Mouse (Mus musculus): Measurements from ENCODE around the gene Rnf181. TPM values are rescaled to one million over a fixed set of nuclear protein-coding genes. Genes with fewer than 3 reads are reported as not detected.

The Rnf181 gene
- 90.9 and 94.0 TPM in 2 replicates for polyA plus RNA-seq (2015; fragmentation: Nextera tagmentation; extraction: Ambion mirVana)

DNA sequence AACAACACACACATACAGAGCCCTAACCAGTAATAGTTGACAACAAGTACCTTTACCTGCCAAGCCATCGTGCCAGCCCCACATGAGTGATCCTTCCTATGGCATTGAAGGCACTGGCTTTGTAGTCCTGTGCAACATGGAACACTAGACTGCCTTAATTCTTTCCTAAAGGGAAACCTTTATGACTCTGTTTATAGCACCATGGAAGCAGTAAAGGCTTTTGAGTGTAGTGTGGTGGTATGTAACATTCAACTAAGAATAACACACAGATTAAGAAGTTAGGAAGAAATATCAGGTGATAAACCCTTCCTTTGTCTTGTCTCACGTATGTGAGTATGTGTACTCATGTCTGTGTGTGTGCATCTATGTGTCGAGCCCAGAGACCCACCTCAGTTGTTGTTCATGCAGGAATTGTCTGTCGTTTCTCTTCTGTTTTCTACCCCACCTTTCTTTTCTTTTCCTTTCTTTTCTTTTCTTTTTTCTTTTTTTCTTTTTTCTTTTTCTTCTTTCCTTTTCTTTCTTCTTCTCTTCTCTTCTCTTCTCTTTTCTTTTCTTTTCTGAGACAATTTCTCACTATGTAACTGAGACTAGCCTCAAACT, at the start of gene Rnf181:
Gene Rnf181, minus strand, starts transcription at position 113 of the 600 bp plus-strand sequence.
- H3K36me3 ChIP-seq: no peaks in the 10 kb centered on the region
- no peak for ATAC-seq (ENCODE audit: low FRiP score, low read depth)
- H3K4me2 ChIP-seq (replicated peaks): no peak within 1 kb of the TSS
- 81% methylated on average over 4 of the region's 4 CpGs for WGBS
- peaks cover 17% of the 10 kb centered on the region for H3K4me1 ChIP-seq
- H3K27ac ChIP-seq: no peak within 1 kb of the TSS
- no peaks in the 10 kb centered on the region for H3K27me3 ChIP-seq
- H3K4me3 ChIP-seq: no peak within 1 kb of the TSS
- no peak within 1 kb of the TSS for H3K9ac ChIP-seq
- no peaks in the 10 kb centered on the region for H3K9me3 ChIP-seq

DNA sequence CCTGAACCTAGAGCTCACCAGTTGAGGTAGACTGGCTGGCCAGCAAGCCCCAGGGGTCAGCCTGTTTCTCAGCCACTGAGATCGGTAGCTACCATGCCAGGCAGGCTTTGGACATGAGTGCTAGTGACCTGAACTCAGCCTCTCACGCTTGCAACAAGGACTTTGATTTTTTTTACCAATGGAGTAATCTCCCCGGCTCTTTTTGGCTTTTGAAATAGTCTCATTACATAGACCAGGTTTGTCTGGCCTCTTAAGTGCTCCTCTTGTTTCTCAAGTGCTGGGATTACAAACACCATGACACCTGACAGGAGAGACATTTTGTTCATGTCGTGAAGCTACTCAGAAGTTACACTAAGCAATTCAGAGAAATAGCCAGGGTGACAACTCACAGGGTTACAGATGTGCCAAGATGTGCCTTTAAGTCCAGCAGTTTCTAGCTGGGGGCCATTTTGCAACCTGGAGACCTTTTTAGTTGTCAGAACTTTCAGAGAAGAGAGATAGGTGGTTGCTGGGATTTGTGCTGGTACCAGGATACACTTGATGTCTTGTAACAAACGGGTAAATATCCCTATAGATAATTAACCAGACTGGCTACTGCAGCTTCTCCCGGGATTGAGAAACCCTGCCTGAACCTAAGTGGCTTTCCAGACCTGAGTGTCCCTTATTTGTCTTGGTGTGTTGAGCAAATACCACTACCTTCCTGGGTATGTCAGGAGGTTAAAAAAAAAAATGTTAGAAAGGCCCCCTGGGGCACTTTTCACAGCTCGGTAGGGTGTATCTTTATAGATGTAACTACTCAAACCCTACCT, 49.4 kb upstream of the Rnf181 start:
- no peak for ATAC-seq (ENCODE audit: low FRiP score, low read depth)
- H3K9ac ChIP-seq: peak overlapping the region; percentile 5; the same call in 1 of the 2 replicates
- H3K36me3 ChIP-seq: peaks cover 44% of the 10 kb centered on the region
- H3K27ac ChIP-seq: no peak overlapping the region
- H3K4me3 ChIP-seq: 0 out of 2 replicates have a peak overlapping the region, but pooled peaks have one; percentile 89
- peaks cover 25% of the 10 kb centered on the region for H3K4me1 ChIP-seq
- WGBS: 80% methylated on average over 7 of the region's 7 CpGs
- H3K27me3 ChIP-seq: no peaks in the 10 kb centered on the region
- H3K4me2 ChIP-seq (replicated peaks): peak overlapping the region; percentile 70
- no peaks in the 10 kb centered on the region for H3K9me3 ChIP-seq

DNA sequence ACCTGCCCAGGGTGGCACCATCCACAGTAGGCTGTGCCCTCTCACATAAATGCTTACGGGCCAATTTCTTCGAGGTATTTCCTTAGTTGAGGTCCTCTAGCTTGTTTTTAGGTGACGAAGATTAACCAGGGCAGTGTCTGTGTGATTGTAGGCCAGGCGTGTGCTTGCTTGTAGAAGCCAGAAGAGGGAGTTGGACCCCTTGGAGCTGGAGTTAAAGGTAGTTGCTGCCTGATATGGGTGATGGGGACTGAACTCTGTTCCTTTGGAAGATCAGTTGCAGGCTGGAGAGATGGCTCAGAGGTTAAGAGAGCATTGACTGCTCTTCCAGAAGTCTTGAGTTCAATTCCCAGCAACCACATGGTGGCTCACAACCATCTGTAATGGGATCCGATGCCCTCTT, 48.4 kb upstream of the Rnf181 start:
- Histone ChIP-seq H3K4me1 (peaks cover 25% of the 10 kb centered on the region), H3K36me3 (peaks cover 34% of the 10 kb centered on the region), H3K27me3 (no peaks in the 10 kb centered on the region), H3K9me3 (no peaks in the 10 kb centered on the region), H3K27ac (no peak overlapping the region), H3K4me2 (replicated peaks) (peak overlapping the region; percentile 70), H3K9ac (peak overlapping the region; percentile 92), H3K4me3 (peak overlapping the region; percentile 89)
- ATAC-seq (ENCODE audit: low FRiP score, low read depth): no peak
- WGBS: 84% methylated on average over 5 of the region's 5 CpGs

DNA sequence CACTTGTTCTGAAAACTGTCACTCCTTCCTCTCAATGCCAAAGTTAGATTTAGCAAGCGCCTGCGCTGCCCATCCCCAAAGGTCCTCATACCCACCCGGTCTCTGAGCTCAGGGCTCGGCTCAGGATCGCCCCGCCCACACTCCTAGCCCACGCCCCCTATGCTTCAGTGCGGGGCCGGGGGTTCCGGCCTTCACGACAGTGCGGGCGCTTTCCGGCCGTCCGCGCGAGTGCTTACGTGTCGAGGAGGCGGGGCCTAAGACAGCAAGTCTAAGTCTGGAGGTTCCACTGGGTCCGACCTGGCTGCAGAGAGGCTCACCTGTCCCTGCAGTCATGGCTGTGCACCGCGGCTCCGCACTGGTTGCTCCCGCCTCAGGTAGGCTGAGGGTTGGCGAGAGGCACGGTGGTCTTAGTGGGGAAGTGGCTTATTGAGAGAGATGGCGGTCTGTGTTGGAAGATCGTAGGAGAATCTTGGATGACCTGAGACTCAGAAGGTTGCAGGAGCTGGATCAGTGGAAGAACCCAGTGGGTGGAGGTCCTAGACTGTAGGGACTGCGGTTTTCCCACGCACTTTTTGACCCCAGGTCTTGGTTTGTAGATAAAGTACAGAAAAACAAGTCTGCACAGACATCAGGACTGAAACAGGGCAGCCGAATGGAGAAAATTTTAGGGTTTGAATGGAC, 47.5 kb upstream of the Rnf181 start, which contains the start of gene Ggcx:
Gene Ggcx, plus strand, starts transcription at position 233 of the 681 bp plus-strand sequence.
- Histone ChIP-seq H3K4me3 (peak within 1 kb of the TSS; percentile 89), H3K27ac (peak within 1 kb of the TSS; percentile 65; the same call in 1 of the 2 replicates), H3K27me3 (no peaks in the 10 kb centered on the region), H3K9me3 (no peaks in the 10 kb centered on the region), H3K9ac (peak within 1 kb of the TSS; percentile 92), H3K4me1 (peaks cover 25% of the 10 kb centered on the region), H3K36me3 (peaks cover 24% of the 10 kb centered on the region), H3K4me2 (replicated peaks) (peak within 1 kb of the TSS; percentile 70)
- ATAC-seq (ENCODE audit: low FRiP score, low read depth): peak; percentile 95
- WGBS: 2% methylated on average over 33 of the region's 33 CpGs

GRCm38 (mm10) chr6:72410518-72410917, 43.8 kb upstream of the Rnf181 start:
- no peaks in the 10 kb centered on the region for H3K27me3 ChIP-seq
- ATAC-seq (ENCODE audit: low FRiP score, low read depth): no peak
- peaks cover 14% of the 10 kb centered on the region for H3K4me1 ChIP-seq
- H3K9me3 ChIP-seq: no peaks in the 10 kb centered on the region
- H3K9ac ChIP-seq: no peak overlapping the region
- H3K27ac ChIP-seq: no peak overlapping the region
- no peak overlapping the region for H3K4me2 ChIP-seq (replicated peaks)
- H3K4me3 ChIP-seq: no peak overlapping the region
- WGBS: 81% methylated on average over 7 of the region's 7 CpGs
- H3K36me3 ChIP-seq: no peaks in the 10 kb centered on the region

- no peak overlapping the region for H3K27ac ChIP-seq
- no peak overlapping the region for H3K4me2 ChIP-seq (replicated peaks)
- no peaks in the 10 kb centered on the region for H3K27me3 ChIP-seq
- no peaks in the 10 kb centered on the region for H3K9me3 ChIP-seq
- peaks cover 8% of the 10 kb centered on the region for H3K4me1 ChIP-seq
- H3K9ac ChIP-seq: no peak overlapping the region
- no peak for ATAC-seq (ENCODE audit: low FRiP score, low read depth)
- no peaks in the 10 kb centered on the region for H3K36me3 ChIP-seq
- 35% methylated on average over 1 of the region's 1 CpGs for WGBS
- H3K4me3 ChIP-seq: no peak overlapping the region
Measured at GRCm38 (mm10) chr6:72410003-72410402, 43.2 kb upstream of the Rnf181 start.

DNA sequence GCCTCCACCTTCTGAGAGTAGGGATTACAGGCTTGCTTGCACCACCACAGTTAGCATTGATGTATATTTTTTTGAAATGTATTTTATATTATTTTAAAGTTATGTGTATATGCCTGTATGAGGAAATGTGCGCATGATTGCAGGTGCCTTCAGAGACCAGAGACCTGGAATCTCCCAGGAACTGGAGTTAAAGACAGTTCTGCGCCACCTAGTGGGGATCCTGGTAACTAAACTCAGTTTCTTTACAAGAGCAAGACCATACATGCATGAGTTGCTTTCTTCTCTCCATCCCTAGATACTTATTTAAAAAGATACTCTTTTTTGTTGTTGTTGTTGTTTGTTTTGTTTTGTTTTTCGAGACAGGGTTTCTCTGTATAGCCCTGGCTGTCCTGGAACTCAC, 42.8 kb upstream of the Rnf181 start:
- no peaks in the 10 kb centered on the region for H3K27me3 ChIP-seq
- no peak overlapping the region for H3K9ac ChIP-seq
- 21% methylated on average over 3 of the region's 3 CpGs for WGBS
- no peaks in the 10 kb centered on the region for H3K9me3 ChIP-seq
- H3K27ac ChIP-seq: no peak overlapping the region
- H3K4me2 ChIP-seq (replicated peaks): no peak overlapping the region
- H3K4me3 ChIP-seq: no peak overlapping the region
- no peak for ATAC-seq (ENCODE audit: low FRiP score, low read depth)
- H3K4me1 ChIP-seq: peaks cover 4% of the 10 kb centered on the region; the same call in 1 of the 2 replicates
- H3K36me3 ChIP-seq: no peaks in the 10 kb centered on the region

DNA sequence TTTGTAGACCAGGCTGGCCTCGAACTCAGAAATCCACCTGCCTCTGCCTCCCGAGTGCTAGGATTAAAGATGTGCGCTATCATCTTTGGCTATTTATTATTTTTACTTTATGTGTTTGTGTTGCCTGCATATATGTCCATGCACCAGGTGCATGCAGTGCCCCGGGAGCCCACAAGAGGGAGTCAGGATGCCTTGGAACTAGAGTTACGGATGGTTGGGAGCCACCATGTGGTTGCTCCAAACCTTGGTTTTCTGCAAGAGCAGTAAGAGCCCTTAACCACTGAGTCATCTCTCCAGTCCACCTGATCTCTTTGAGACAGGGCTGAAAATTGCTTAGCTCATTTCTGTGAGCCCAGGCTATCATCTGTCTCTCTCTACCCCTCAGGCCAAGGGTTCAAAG, 40.4 kb upstream of the Rnf181 start:
- H3K27me3 ChIP-seq: no peaks in the 10 kb centered on the region
- 3% methylated on average over 5 of the region's 5 CpGs for WGBS
- H3K27ac ChIP-seq: no peak overlapping the region
- H3K36me3 ChIP-seq: no peaks in the 10 kb centered on the region
- peak; percentile 65; the same call in 1 of the 2 replicates for ATAC-seq (ENCODE audit: low FRiP score, low read depth)
- H3K4me3 ChIP-seq: no peak overlapping the region
- H3K9me3 ChIP-seq: no peaks in the 10 kb centered on the region
- no peak overlapping the region for H3K4me2 ChIP-seq (replicated peaks)
- H3K4me1 ChIP-seq: no peaks in the 10 kb centered on the region
- H3K9ac ChIP-seq: no peak overlapping the region

DNA sequence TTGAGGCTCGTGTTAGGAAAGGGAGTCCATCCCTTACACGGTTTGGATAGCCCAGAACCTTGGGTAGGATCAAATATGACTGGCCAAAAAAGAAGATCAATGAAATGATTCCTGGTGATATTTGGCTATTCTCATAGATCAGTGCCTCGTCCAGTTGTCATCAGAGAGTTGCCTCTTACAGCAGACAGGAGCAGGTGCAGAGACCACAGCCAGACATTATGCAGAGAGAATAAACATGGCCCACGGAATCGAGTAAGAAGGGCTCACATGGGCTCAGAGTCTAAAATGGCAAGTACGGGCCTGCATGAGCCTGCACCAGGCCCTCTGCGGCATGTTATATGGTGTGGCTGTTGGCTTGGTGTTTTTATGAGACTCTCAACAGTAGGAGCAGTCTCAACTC, 38.6 kb upstream of the Rnf181 start:
- Histone ChIP-seq H3K4me3 (no peak overlapping the region), H3K9ac (no peak overlapping the region), H3K4me1 (no peaks in the 10 kb centered on the region), H3K4me2 (replicated peaks) (no peak overlapping the region), H3K9me3 (no peaks in the 10 kb centered on the region), H3K27me3 (no peaks in the 10 kb centered on the region), H3K27ac (no peak overlapping the region), H3K36me3 (no peaks in the 10 kb centered on the region)
- ATAC-seq (ENCODE audit: low FRiP score, low read depth): no peak
- 75% methylated on average over 7 of the region's 7 CpGs for WGBS

DNA sequence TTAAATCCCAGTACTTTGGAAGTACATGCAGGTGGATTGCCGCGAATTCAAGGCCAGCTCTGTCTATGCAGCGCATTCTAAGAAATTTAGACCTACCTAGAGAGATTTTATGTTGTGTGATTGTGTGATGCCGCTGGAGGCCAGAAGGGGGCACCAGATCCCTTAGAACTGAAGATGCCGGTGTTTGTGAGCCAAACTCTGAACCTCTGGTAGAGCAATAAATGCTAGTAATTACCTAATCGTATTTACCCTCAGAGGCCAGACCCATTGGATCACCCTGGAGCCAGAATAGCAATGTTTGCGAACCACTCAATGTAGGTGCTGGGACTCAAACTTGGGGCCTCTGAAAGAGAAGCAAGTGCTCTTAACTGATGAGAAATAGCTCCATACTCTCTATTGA, 35.1 kb upstream of the Rnf181 start:
- H3K36me3 ChIP-seq: no peaks in the 10 kb centered on the region
- ATAC-seq (ENCODE audit: low FRiP score, low read depth): no peak
- H3K4me1 ChIP-seq: no peaks in the 10 kb centered on the region
- WGBS: 17% methylated on average over 7 of the region's 7 CpGs
- H3K27me3 ChIP-seq: no peaks in the 10 kb centered on the region
- H3K9ac ChIP-seq: no peak overlapping the region
- H3K27ac ChIP-seq: no peak overlapping the region
- H3K4me2 ChIP-seq (replicated peaks): no peak overlapping the region
- no peak overlapping the region for H3K4me3 ChIP-seq
- H3K9me3 ChIP-seq: no peaks in the 10 kb centered on the region

GRCm38 (mm10) chr6:72399967-72400366, 33.2 kb upstream of the Rnf181 start:
- Histone ChIP-seq H3K27me3 (no peaks in the 10 kb centered on the region), H3K27ac (no peak overlapping the region), H3K4me1 (no peaks in the 10 kb centered on the region), H3K9me3 (no peaks in the 10 kb centered on the region), H3K36me3 (no peaks in the 10 kb centered on the region), H3K4me3 (no peak overlapping the region), H3K9ac (no peak overlapping the region), H3K4me2 (replicated peaks) (no peak overlapping the region)
- no peak for ATAC-seq (ENCODE audit: low FRiP score, low read depth)
- WGBS: 50% methylated on average over 2 of the region's 2 CpGs

DNA sequence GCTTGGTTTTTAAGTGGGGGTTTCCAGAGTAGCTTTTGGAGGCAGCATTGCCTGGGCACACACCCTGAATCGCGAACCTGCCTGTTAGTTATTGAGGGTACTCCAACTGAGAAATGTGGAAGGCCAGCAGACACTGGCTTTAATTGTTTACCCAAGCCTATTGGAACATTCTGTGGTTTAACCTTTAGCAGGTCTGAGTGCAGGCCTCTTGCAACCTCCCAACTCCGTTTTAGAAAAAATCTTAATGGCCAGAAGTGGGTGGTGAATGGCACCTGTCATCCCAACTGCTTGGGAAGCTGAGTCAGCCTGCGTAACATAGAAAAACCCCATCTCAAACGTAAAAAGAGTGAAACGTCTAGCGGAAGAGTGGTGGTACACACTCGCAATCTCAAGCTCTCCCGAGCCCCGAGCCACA, 30.1 kb upstream of the Rnf181 start:
- WGBS: 81% methylated on average over 10 of the region's 10 CpGs
- no peak overlapping the region for H3K9ac ChIP-seq
- ATAC-seq (ENCODE audit: low FRiP score, low read depth): no peak

More for the DNA sequence above, 30.1 kb upstream of the Rnf181 start:
- no peak overlapping the region for H3K4me2 ChIP-seq (replicated peaks)
- no peaks in the 10 kb centered on the region for H3K36me3 ChIP-seq
- no peaks in the 10 kb centered on the region for H3K9me3 ChIP-seq
- H3K4me3 ChIP-seq: no peak overlapping the region
- no peaks in the 10 kb centered on the region for H3K27me3 ChIP-seq
- no peak overlapping the region for H3K27ac ChIP-seq
- no peaks in the 10 kb centered on the region for H3K4me1 ChIP-seq
